Mouse (Mus musculus) forebrain, embryonic 14.5 days (tissue): ENCODE measurements around the gene Usp30. TPM values are rescaled to one million over a fixed set of nuclear protein-coding genes. Genes with fewer than 3 reads are reported as not detected.
A peak's percentile ranks its signal among the peaks of the same experiment; 100 is the strongest.

Experiments
- ATAC-seq: fragments of 200-750 bp; cut with Nextera tagmentation; 2 replicates; pipeline ENCODE4 v1.8.0; 2017; ENCODE audit warnings: mild to moderate bottlenecking, moderate library complexity
- DNase-seq: peaks from one replicate; pipeline ENCODE4 v3.0.0-alpha.2; 2015; ENCODE audit warnings: low spot score
- H3K27ac ChIP-seq: fragments of 300-500 bp; sonication (generic); 2 replicates; pipeline ENCODE4 v1.5.1; 2014; ENCODE audit warnings: low read depth, mild to moderate bottlenecking, control low read depth, low read length, moderate library complexity
- H3K27me3 ChIP-seq: fragments of 300-500 bp; sonication (generic); replicated peaks from 2 replicates; pipeline ENCODE4 v1.6.1; 2014; ENCODE audit warnings: low read length, control low read depth, mixed read lengths; ENCODE audit not compliant: control insufficient read depth, insufficient read depth
- H3K36me3 ChIP-seq: fragments of 300-500 bp; sonication (generic); 2 replicates; pipeline ENCODE4 v1.6.1; 2014; ENCODE audit warnings: low read length, control low read depth; ENCODE audit not compliant: control insufficient read depth, insufficient read depth
- H3K4me1 ChIP-seq: fragments of 300-500 bp; sonication (generic); 2 replicates; pipeline ENCODE4 v1.6.1; 2014; ENCODE audit warnings: antibody characterized with exemption, low read length, control low read depth; ENCODE audit not compliant: control insufficient read depth, insufficient read depth
- H3K4me2 ChIP-seq: fragments of 300-500 bp; sonication (generic); 2 replicates; pipeline ENCODE4 v1.6.1; 2014; ENCODE audit warnings: mild to moderate bottlenecking, control low read depth, low read length
- H3K4me3 ChIP-seq: fragments of 300-500 bp; sonication (generic); 2 replicates; pipeline ENCODE4 v1.5.1; 2014; ENCODE audit warnings: low read depth, low read length, control low read depth
- H3K9ac ChIP-seq: fragments of 300-500 bp; sonication (generic); 2 replicates; pipeline ENCODE4 v1.6.1; 2014; ENCODE audit warnings: mild to moderate bottlenecking, low read length, control low read depth, moderate library complexity
- H3K9me3 ChIP-seq: fragments of 300-500 bp; sonication (generic); replicated peaks from 2 replicates; pipeline ENCODE4 v1.6.1; 2016; ENCODE audit warnings: low read length, control low read depth, mixed read lengths; ENCODE audit not compliant: control insufficient read depth
- WGBS: fragments of 180-500 bp; shearing (Covaris S2); extraction: QIAGEN DNeasy Blood & Tissue Kit; methylation state at CpG from one replicate; pipeline ENCODE4 v1.1.7; 2014; 5-methylcytosine and 5-hydroxymethylcytosine counted together
- polyA plus RNA-seq: library from polyadenylated mRNA; unstranded; fragments of >200 nt; fragmentation: Nextera tagmentation; extraction: Ambion mirVana; gene quantifications from 2 replicates; pipeline ENCODE4 v1.2.1, GENCODE M21; 2014

Gene Usp30
- polyA plus RNA-seq, 1 experiment from 2014 or later = 13.9 TPM

GRCm38 (mm10) chr5:114052246-114052761, 13.0 kb upstream of the Usp30 start:
- DNase-seq (peak; percentile 58), ATAC-seq (no peak)
- Histone ChIP-seq H3K27ac (no peak overlapping the region), H3K4me2 (peak overlapping the region; percentile 21; the same call in 1 of the 2 replicates), H3K9me3 (no peaks in the 10 kb centered on the region), H3K36me3 (peaks cover 16% of the 10 kb centered on the region; the same call in 1 of the 2 replicates), H3K27me3 (no peaks in the 10 kb centered on the region), H3K4me1 (no peaks in the 10 kb centered on the region), H3K9ac (no peak overlapping the region), H3K4me3 (no peak overlapping the region)
- 33% methylated on average over 9 of the region's 9 CpGs for WGBS

DNA sequence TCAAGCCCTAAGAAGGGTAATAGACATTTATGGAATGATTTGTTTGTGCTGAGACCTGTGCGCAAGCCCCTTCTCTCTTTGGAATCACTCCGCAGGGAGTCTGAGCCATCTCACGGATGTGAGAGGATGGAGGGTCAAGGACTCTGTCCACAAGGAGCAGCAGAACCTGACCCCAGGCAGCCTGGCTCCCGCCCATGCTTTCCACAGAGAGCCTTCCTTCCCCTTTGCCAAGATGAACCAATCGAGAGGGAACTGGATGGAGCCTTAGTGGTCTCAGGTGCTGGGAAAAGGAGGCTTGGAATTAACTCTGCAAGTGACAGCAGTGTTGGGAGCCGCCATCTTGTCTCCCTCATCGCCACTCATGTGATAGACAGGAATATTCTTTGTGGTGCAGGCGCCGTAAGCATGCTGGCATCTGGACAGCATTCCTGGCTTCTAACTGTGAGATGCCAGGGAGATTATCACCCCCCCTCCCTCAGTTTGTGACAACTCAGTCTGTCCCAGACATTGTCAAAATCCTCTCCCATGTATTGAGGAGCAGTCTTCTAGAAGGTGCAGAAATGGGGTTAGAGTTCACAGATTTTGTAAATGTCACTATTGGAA, 8.0 kb upstream of the Usp30 start:
- H3K9ac ChIP-seq = no peak overlapping the region
- H3K4me1 ChIP-seq = no peaks in the 10 kb centered on the region
- peak; percentile 42; the same call in 1 of the 2 replicates for ATAC-seq
- H3K27ac ChIP-seq = no peak overlapping the region
- peak; percentile 65 for DNase-seq
- no peak overlapping the region for H3K4me2 ChIP-seq
- WGBS = 72% methylated on average over 9 of the region's 9 CpGs
- H3K27me3 ChIP-seq = no peaks in the 10 kb centered on the region
- H3K36me3 ChIP-seq = peaks cover 22% of the 10 kb centered on the region
- H3K4me3 ChIP-seq = no peak overlapping the region
- H3K9me3 ChIP-seq = no peaks in the 10 kb centered on the region

GRCm38 (mm10) chr5:114061675-114062074, 3.6 kb upstream of the Usp30 start:
- H3K4me1 ChIP-seq = peaks cover 4% of the 10 kb centered on the region; the same call in 1 of the 2 replicates
- H3K9me3 ChIP-seq = no peaks in the 10 kb centered on the region
- no peaks in the 10 kb centered on the region for H3K27me3 ChIP-seq
- H3K27ac ChIP-seq = no peak overlapping the region
- H3K4me2 ChIP-seq = no peak overlapping the region
- peaks cover 18% of the 10 kb centered on the region for H3K36me3 ChIP-seq
- H3K9ac ChIP-seq = no peak overlapping the region
- ATAC-seq = no peak
- WGBS = 63% methylated on average over 7 of the region's 7 CpGs
- DNase-seq = no peak
- no peak overlapping the region for H3K4me3 ChIP-seq

DNA sequence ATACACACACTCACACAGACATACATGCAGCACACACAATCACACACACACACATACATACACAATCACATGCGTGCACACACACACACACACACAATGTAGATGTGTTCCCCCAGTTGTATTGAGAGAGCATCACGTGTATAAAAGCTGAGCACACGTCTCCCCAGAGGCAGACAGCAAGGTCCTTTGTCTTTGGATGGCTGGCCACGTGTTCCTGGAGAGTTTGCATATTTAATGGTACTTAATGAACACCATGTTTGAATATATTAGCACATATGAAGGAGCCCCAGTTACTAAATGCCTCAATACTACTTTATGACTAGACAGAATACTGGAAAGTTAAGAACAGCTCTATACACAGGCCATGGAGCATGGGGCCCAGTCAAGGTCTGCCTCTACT, 1.3 kb upstream of the Usp30 start:
- peak; percentile 72 for ATAC-seq
- peak; percentile 49 for DNase-seq
- no peak overlapping the region for H3K4me2 ChIP-seq
- H3K27ac ChIP-seq = no peak overlapping the region
- H3K9me3 ChIP-seq = no peaks in the 10 kb centered on the region
- peaks cover 18% of the 10 kb centered on the region for H3K36me3 ChIP-seq
- WGBS = 53% methylated on average over 4 of the region's 4 CpGs
- peaks cover 4% of the 10 kb centered on the region; the same call in 1 of the 2 replicates for H3K4me1 ChIP-seq
- H3K4me3 ChIP-seq = no peak overlapping the region
- no peaks in the 10 kb centered on the region for H3K27me3 ChIP-seq
- H3K9ac ChIP-seq = no peak overlapping the region

DNA sequence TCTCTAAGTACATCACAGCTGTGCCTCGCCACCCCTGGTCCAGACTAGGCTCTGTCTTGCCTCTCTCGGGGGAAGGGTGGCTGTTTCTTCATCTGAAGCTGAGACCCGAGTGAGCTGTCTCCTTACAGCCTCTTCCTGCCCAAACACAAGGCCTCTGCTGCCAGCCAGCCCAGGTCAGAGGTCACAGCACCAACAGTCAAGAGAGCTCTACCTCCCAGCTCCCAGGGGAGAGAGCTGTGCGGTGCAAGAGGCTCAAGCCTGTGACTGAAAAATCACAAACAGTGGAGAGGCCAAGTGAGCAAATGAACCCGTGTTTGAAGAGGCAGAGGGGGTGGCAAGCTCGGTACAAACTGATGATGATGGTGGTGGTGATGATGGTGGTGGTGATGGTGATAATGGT, 1.3 kb downstream of the Usp30 start:
- H3K9ac ChIP-seq = no peak overlapping the region
- no peaks in the 10 kb centered on the region for H3K9me3 ChIP-seq
- H3K36me3 ChIP-seq = peaks cover 12% of the 10 kb centered on the region
- H3K4me2 ChIP-seq = no peak overlapping the region
- H3K27me3 ChIP-seq = no peaks in the 10 kb centered on the region
- ATAC-seq (no peak), DNase-seq (no peak)
- H3K4me1 ChIP-seq = peaks cover 4% of the 10 kb centered on the region; the same call in 1 of the 2 replicates
- WGBS = 53% methylated on average over 6 of the region's 6 CpGs
- no peak overlapping the region for H3K4me3 ChIP-seq
- no peak overlapping the region for H3K27ac ChIP-seq

- Histone ChIP-seq H3K27ac (no peak overlapping the region), H3K9me3 (no peaks in the 10 kb centered on the region), H3K4me3 (no peak overlapping the region), H3K9ac (no peak overlapping the region), H3K27me3 (no peaks in the 10 kb centered on the region), H3K4me1 (peaks cover 4% of the 10 kb centered on the region; the same call in 1 of the 2 replicates), H3K4me2 (no peak overlapping the region), H3K36me3 (peaks cover 11% of the 10 kb centered on the region)
- WGBS = 82% methylated on average over 9 of the region's 9 CpGs
- no peak for DNase-seq
- ATAC-seq = no peak
Measured at GRCm38 (mm10) chr5:114067543-114067942, 2.3 kb downstream of the Usp30 start.

GRCm38 (mm10) chr5:114067982-114068381, 2.7 kb downstream of the Usp30 start:
- Histone ChIP-seq H3K4me3 (no peak overlapping the region), H3K4me1 (peaks cover 4% of the 10 kb centered on the region; the same call in 1 of the 2 replicates), H3K4me2 (no peak overlapping the region), H3K27ac (no peak overlapping the region), H3K9ac (no peak overlapping the region), H3K27me3 (no peaks in the 10 kb centered on the region), H3K36me3 (peaks cover 6% of the 10 kb centered on the region; the same call in 1 of the 2 replicates), H3K9me3 (no peaks in the 10 kb centered on the region)
- 82% methylated on average over 9 of the region's 9 CpGs for WGBS
- no peak for DNase-seq
- ATAC-seq = no peak

- H3K4me3 ChIP-seq = no peak overlapping the region
- WGBS = 93% methylated on average over 4 of the region's 4 CpGs
- no peaks in the 10 kb centered on the region for H3K9me3 ChIP-seq
- no peak overlapping the region for H3K9ac ChIP-seq
- H3K4me1 ChIP-seq = no peaks in the 10 kb centered on the region
- H3K27ac ChIP-seq = no peak overlapping the region
- H3K36me3 ChIP-seq = no peaks in the 10 kb centered on the region
- no peak overlapping the region for H3K4me2 ChIP-seq
- no peak for DNase-seq
- H3K27me3 ChIP-seq = no peaks in the 10 kb centered on the region
- no peak for ATAC-seq
Measured at GRCm38 (mm10) chr5:114070858-114071257, 5.6 kb downstream of the Usp30 start.

GRCm38 (mm10) chr5:114072262-114072661, 7.0 kb downstream of the Usp30 start:
- no peak overlapping the region for H3K27ac ChIP-seq
- 50% methylated on average over 2 of the region's 2 CpGs for WGBS

More at GRCm38 (mm10) chr5:114072262-114072661, 7.0 kb downstream of the Usp30 start:
- ATAC-seq = no peak
- no peaks in the 10 kb centered on the region for H3K36me3 ChIP-seq
- H3K4me3 ChIP-seq = no peak overlapping the region
- H3K27me3 ChIP-seq = no peaks in the 10 kb centered on the region
- no peak overlapping the region for H3K9ac ChIP-seq
- no peak for DNase-seq
- H3K4me1 ChIP-seq = no peaks in the 10 kb centered on the region
- H3K9me3 ChIP-seq = no peaks in the 10 kb centered on the region
- no peak overlapping the region for H3K4me2 ChIP-seq
